Mouse (Mus musculus) limb, embryonic 13.5 days (tissue): ENCODE data around the gene Ccn1. TPM values are rescaled to one million over a fixed set of nuclear protein-coding genes. Genes with fewer than 3 reads are reported as not detected.

Experiments used
- ATAC-seq: fragments of 200-750 bp; cut with Nextera tagmentation; 2 replicates; pipeline ENCODE4 v1.8.0; 2017; ENCODE audit warnings: low read depth, moderate number of reproducible peaks, moderate TSS enrichment; ENCODE audit not compliant: low FRiP score
- H3K27ac ChIP-seq: fragments of 300-500 bp; sonication (generic); 2 replicates; pipeline ENCODE4 v1.5.1; 2015; ENCODE audit warnings: inconsistent platforms, mild to moderate bottlenecking, moderate library complexity
- H3K27me3 ChIP-seq: fragments of 300-500 bp; sonication (generic); 2 replicates; pipeline ENCODE4 v1.6.1; 2015; ENCODE audit warnings: mild to moderate bottlenecking, inconsistent platforms
- H3K36me3 ChIP-seq: fragments of 300-500 bp; sonication (generic); 2 replicates; pipeline ENCODE4 v1.6.1; 2015; ENCODE audit warnings: inconsistent platforms, mild to moderate bottlenecking, moderate library complexity
- H3K4me1 ChIP-seq: fragments of 300-500 bp; sonication (generic); 2 replicates; pipeline ENCODE4 v1.6.1; 2015; ENCODE audit warnings: inconsistent platforms
- H3K4me2 ChIP-seq: fragments of 300-500 bp; sonication (generic); replicated peaks from 2 replicates; pipeline ENCODE4 v1.6.1; 2015; ENCODE audit warnings: inconsistent platforms, mild to moderate bottlenecking, moderate library complexity
- H3K4me3 ChIP-seq: fragments of 300-500 bp; sonication (generic); 2 replicates; pipeline ENCODE4 v1.5.1; 2015; ENCODE audit warnings: moderate library complexity, mild to moderate bottlenecking, inconsistent platforms
- H3K9ac ChIP-seq: fragments of 300-500 bp; sonication (generic); 2 replicates; pipeline ENCODE4 v1.6.1; 2015; ENCODE audit warnings: mild to moderate bottlenecking, inconsistent platforms
- H3K9me3 ChIP-seq: fragments of 300-500 bp; sonication (generic); 2 replicates; pipeline ENCODE4 v1.6.1; 2016; ENCODE audit warnings: inconsistent platforms
- WGBS: fragments of 180-500 bp; shearing (Covaris S2); methylation state at CpG from one replicate; pipeline ENCODE4 v1.1.7; 2015; 5-methylcytosine and 5-hydroxymethylcytosine counted together
- polyA plus RNA-seq: library from polyadenylated mRNA; unstranded; fragments of >200 nt; fragmentation: Nextera tagmentation; extraction: Ambion mirVana; gene quantifications from 2 replicates; pipeline ENCODE4 v1.2.1, GENCODE M21; 2015

Ccn1 gene
- polyA plus RNA-seq, 1 experiment from 2014 or later = 104 TPM

DNA sequence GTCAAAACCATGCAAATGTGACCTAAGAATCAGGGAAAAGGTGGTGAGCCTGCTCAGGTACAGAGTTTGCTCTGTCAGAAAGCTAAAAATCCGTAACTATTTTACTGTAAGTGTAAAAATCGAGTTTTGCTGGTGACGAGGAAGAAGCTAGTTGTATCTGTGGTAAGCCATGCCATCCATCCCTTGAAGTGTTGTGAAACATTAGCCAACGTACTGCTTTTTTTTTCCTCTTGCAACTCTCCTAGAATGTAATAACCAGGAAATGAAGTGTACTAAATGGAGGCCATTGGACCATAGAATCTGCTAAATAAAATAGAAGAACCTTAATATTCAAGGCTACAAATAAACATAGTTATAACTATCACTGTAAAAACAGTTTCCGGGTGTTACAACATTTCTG, 41.5 kb downstream of the Ccn1 start:
- H3K4me3 ChIP-seq = no peak overlapping the region
- peaks cover 6% of the 10 kb centered on the region; the same call in 1 of the 2 replicates for H3K4me1 ChIP-seq
- no peak overlapping the region for H3K27ac ChIP-seq
- no peak for ATAC-seq
- no peaks in the 10 kb centered on the region for H3K9me3 ChIP-seq
- H3K27me3 ChIP-seq = no peaks in the 10 kb centered on the region
- 93% methylated on average over 5 of the region's 5 CpGs for WGBS
- no peak overlapping the region for H3K9ac ChIP-seq
- H3K36me3 ChIP-seq = peaks cover 33% of the 10 kb centered on the region
- H3K4me2 ChIP-seq = no peak overlapping the region

DNA sequence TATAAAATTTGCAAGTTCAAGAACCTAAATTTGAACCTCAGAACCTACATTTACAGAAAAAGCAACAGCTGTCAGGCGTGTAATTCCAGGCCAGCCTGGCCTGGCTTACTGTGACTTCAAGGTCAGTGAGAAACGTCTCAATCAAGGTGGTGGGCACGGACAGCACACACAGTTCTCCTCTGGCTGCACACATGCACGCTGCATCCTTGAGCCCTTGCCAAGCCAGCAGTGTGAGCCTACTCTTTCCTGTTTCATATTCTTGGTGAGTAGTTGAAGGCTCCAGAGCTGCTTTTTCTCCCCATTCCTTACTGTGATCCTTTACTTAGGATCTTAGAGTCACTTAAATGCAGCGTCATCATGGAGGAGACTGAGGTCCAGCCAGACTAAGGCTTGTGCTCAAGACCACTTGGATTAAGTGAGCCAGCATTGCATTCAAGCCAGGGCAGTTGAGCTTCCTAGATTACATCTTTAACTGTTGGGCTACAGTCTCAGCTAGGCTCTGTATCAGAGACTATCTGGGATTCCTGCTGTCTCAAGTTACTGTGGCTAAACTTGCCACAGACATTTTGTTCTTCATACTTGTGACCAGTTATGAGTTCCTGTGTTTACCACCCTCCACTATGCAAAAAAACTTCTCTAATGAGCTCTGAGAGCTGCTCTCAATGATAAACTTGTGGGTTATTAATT, 44.2 kb downstream of the Ccn1 start:
- Histone ChIP-seq H3K4me2 (no peak overlapping the region), H3K9ac (no peak overlapping the region), H3K27me3 (no peaks in the 10 kb centered on the region), H3K4me3 (no peak overlapping the region), H3K27ac (no peak overlapping the region), H3K36me3 (peaks cover 55% of the 10 kb centered on the region), H3K9me3 (no peaks in the 10 kb centered on the region), H3K4me1 (peaks cover 15% of the 10 kb centered on the region)
- no peak for ATAC-seq
- 88% methylated on average over 5 of the region's 5 CpGs for WGBS

DNA sequence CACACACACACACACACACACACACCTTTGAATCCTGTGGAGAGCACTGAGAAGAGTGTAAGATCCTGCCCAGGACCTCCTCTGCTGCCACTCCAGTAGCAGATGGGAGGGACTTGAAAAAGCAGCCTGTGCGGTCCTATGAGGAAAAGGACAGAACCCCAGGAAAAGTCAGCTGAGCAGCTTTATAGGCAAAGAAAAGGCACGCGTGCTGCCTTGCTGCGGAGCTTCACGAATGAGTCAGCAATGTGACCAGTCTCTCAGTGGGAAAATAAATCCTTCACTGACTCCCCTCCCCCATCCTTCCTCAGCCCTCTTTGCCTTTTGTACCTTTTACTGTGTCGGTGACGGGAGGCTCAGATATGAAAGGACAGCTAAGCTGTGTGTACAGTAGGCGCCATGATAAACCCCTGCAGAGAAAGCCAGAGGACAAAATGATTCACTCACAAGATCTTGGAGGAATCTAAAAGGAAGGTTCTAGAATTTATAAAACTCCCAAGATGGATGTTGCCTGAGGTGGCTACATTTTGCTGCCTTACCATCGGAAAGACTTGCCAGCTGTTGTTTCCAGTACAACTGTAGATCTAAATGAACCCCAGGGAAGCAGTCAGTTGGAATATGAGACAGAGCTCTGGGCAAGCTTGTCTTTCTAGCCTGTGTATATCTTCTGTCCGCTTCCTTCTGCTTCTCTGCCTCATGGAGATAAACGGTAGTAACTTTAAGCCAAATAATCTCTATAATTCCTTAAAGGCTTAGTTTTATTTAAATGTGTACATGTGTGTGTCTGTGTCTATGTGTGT, 47.2 kb downstream of the Ccn1 start:
- Histone ChIP-seq H3K27me3 (no peaks in the 10 kb centered on the region), H3K4me3 (no peak overlapping the region), H3K9me3 (no peaks in the 10 kb centered on the region), H3K9ac (no peak overlapping the region), H3K4me2 (peak overlapping the region; percentile 27; the same call in 1 of the 2 replicates), H3K36me3 (peaks cover 82% of the 10 kb centered on the region), H3K4me1 (peaks cover 15% of the 10 kb centered on the region), H3K27ac (peak overlapping the region; percentile 63; the same call in 1 of the 2 replicates)
- 58% methylated on average over 11 of the region's 11 CpGs for WGBS
- ATAC-seq = peak; percentile 60; the same call in 1 of the 2 replicates

GRCm38 (mm10) chr3:145601345-145601744, 48.4 kb downstream of the Ccn1 start:
- H3K4me2 ChIP-seq = no peak overlapping the region
- ATAC-seq = no peak
- no peak overlapping the region for H3K4me3 ChIP-seq
- 79% methylated on average over 6 of the region's 6 CpGs for WGBS
- H3K4me1 ChIP-seq = peaks cover 12% of the 10 kb centered on the region
- no peak overlapping the region for H3K27ac ChIP-seq
- no peak overlapping the region for H3K9ac ChIP-seq
- no peaks in the 10 kb centered on the region for H3K27me3 ChIP-seq
- peaks cover 77% of the 10 kb centered on the region for H3K36me3 ChIP-seq
- H3K9me3 ChIP-seq = no peaks in the 10 kb centered on the region

DNA sequence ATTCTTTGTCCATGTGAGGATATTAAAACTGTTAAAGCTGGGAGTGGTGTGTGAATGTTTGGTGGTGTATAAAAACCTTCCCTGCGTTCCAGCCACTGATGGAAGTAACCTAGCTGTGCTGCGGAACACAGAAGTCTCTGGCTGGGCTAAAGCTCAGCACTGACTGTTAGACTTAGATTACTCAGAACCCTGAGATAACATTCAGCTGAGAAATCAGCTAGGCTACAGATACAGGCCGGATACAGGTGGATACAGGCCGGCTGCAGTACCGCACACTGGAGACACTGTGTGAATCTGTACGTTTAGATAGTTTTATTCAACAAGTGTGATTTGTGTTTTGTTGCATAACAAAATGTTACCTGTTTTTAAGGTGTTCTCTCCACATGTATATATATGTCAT, 49.0 kb downstream of the Ccn1 start:
- H3K9me3 ChIP-seq = no peaks in the 10 kb centered on the region
- peaks cover 81% of the 10 kb centered on the region for H3K36me3 ChIP-seq
- H3K27me3 ChIP-seq = no peaks in the 10 kb centered on the region
- no peak overlapping the region for H3K9ac ChIP-seq
- 91% methylated on average over 6 of the region's 6 CpGs for WGBS
- no peak overlapping the region for H3K4me2 ChIP-seq
- no peak for ATAC-seq
- no peak overlapping the region for H3K27ac ChIP-seq
- peaks cover 12% of the 10 kb centered on the region for H3K4me1 ChIP-seq
- no peak overlapping the region for H3K4me3 ChIP-seq

GRCm38 (mm10) chr3:145599059-145599458, 50.7 kb downstream of the Ccn1 start:
- Histone ChIP-seq H3K27ac (no peak overlapping the region), H3K4me2 (no peak overlapping the region), H3K27me3 (no peaks in the 10 kb centered on the region), H3K9me3 (no peaks in the 10 kb centered on the region), H3K36me3 (peaks cover 79% of the 10 kb centered on the region), H3K4me3 (no peak overlapping the region), H3K9ac (no peak overlapping the region), H3K4me1 (peaks cover 12% of the 10 kb centered on the region)
- 94% methylated on average over 7 of the region's 7 CpGs for WGBS
- no peak for ATAC-seq

Other genes starting within 250 kb of the Ccn1 start
- 41.6 and 48.9 TPM in 2 replicates for gene Znhit6, start 73.8 kb downstream of the Ccn1 start, polyA plus RNA-seq
- 49.7 and 55.7 TPM in 2 replicates for gene Ddah1, start 108.7 kb upstream of the Ccn1 start, polyA plus RNA-seq